Mouse (Mus musculus): ENCODE measurements around the gene Polr2j.
A peak's percentile ranks its signal among the peaks of the same experiment; 100 is the strongest.
"Not testable (repeated sequence)": the region's sequence is repeated elsewhere in the genome, so short reads cannot be mapped to it uniquely, and the experiment has no call there.

Gene Polr2j

DNA sequence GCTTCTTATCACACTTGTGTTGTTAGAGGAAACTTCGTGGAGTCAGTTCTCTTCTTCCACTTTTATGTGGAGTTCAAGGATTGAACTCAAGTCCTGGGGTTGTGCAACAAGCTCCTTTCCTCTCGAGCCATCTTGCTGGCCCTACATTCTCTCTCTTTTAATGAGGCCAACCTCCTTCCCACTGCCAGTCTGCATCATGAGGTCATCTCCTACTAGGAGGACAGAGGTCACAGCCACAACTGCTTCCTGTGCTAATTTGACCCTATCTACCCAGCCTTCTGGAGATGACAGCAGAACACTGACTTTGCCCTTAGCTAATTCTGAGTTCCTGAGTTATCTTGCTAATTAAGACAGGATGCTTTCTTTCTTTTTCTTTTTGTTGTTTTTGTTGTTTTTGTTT lies 7.9 kb upstream of the Polr2j start:
- DNase-seq: no peak

DNA sequence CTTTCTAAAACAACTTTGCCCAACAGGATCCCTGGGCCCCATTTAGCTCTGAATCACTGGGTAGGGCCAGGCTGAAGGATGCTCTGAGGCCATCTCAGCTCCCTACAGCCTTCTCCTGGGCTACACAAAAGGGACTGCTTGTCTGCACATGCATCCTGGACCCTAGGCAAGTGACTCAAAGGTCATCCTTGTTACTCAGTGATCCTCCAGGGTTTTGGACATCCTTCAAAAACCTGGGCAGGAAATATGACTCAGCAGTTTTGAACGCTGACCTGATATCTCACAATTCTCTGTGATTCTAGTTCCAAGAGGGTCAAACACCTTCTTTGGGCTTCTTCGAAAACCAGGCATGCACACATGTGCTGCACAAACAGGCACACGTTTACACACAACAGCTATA lies 7.4 kb upstream of the Polr2j start:
- DNase-seq: no peak

DNA sequence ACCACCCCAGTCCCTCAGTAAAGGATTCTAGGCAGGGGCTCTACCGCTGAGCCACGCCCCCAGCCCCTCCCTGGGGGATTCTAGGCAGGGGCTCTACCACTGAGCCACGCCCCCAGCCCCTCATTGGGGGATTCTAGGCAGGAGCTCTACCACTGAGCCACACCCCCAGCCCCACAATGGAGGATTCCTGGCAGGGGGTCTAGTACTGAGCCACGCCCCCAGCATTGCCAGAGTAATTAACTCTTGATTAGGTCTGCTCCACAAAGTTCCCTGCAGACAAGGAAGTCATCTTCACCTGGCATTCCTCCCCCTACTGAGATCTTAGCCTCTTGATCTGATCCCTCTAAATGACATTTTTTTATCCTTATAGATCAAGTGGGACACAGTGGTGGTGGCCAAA lies 2.9 kb upstream of the Polr2j start:
- not testable (repeated sequence) for DNase-seq

DNA sequence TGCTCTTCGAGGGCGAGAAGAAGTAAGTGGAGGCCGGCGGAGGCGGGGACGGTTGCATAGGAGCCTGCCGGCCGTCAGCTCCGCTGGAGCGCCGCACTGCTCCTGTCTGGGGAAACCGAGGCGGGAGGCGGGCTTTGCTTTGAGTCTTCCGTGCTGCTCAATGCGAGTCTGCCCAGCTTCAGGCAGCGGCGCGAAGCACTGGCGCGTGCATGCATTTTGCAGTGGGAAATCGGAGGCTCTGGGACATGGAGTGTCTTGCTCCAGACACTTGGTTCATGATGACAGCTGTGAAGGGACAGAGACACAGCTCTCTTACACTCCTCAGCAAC lies 317 bp downstream of the Polr2j start:
- no peak for DNase-seq

DNA sequence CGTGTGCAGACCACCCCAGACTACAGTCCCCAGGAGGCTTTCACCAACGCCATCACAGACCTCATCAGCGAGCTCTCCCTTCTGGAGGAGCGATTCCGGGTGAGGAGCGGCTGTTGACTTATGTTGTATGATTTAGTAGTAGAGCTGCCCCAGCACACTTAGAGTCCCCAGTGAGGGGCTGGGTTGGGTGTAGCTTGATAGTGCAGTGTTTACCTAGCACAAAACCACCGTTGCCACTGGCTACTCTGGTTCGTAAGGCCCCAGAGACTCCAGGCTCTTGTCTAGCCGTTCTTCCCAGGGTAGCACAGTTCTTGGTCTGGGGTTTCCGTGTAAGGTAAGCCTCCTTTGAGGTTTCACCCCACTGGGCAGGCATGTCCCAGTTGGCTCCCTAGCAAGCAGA lies 5.7 kb downstream of the Polr2j start:
- DNase-seq: no peak

DNA sequence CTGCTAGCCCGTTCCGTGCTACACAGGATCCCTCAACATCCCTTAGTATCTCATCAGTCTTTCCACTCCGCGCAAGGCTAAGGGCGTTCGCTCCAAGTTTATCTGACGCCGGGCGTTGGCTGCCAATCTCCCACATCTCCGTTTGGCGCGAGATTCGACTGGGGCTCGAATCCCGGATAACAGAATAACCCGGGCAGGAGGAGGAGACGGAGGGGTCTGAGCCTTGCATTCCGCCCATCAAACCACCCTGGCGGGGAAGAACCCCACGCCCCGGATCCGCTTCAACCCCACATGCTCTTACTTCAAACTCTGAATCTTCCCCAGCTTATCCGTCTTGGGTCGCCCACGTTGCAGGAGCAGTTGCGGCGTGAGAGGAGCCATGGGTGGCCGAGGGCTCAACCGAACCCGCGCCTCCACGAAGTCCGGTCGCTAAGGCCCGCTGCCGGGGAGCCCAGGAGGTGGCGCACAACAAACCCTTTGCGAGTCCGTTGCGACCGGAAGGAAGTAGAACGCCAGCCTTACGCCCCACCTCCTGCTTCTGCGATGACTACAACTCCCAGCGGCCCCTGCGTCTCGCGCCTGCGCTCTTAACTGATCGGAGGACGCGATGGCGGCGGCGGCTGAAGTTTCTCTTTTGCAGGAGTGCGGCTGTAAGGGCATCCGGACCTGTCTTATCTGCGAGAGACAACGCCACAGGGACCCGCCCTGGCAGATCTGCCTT lies 19.3 kb downstream of the Polr2j start, which contains the start of the genes Lrwd1 and Alkbh4:
Lrwd1 (minus strand) TSS at position 504 of the 721 bp plus-strand sequence.
Alkbh4 (plus strand) TSS at position 576 of the 721 bp plus-strand sequence.
- DNase-seq: peak; percentile 95 to 98

DNA sequence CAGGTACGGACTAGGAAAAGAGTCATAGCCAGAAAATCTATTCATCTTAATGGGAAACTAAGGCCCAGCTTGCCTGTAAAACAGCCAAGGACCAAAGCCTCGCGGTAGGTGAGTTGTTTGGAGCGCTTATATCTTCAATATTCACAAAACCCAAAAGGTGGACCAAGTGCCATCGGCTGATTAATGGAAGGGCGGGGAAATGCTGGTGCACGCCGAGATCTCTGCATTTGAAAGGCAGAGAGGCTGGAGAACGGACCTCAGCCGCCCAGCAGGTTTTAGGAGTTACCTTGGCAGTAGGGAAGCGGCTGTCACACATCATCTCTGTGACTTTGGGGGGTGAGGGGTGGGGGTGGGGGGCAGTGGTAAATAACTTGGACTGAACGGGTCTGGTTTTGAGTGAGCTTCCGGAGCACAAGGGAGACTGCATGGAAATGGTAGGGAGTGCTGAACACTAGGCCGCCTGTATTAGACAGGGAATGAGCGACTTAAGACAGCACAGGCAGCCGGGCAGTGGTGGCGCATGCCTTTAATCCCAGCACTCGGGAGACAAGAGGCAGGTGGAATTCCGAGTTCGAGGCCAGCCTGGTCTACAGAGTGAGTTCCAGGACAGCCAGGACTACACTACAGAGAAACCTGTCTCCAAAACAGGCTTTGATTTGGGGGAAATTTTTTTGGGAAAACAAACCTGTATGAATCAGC lies 20.0 kb downstream of the Polr2j start:
- DNase-seq: no peak

DNA sequence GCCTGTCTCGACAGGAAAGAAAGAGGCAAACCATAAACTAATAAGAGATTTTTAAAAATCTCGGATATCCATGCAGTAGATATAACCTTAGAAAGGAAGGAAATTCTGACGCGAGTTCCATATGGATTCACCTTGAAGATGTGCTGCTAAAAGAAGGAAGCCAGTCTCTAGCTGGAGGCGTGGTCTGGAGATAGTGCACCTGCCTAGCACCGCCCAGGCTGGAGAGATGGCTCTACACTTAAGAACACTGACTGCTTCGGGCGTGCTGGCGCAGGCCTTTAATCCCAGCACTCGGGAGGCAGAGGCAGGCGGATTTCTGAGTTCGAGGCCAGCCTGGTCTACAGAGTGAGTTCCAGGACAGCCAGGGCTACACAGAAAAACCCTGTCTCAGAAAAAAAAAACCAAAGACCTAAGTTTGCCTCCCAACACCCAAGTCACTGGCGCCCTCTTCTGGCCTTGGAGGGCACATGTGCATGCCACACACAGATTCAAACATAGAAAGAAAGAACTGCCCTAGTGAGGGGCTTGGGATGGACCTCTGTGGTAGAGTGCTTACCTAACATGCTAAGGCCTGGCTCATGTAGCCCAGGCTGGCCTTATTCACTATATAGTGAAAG lies 21.3 kb downstream of the Polr2j start:
- DNase-seq: peak; percentile 43 to 75

DNA sequence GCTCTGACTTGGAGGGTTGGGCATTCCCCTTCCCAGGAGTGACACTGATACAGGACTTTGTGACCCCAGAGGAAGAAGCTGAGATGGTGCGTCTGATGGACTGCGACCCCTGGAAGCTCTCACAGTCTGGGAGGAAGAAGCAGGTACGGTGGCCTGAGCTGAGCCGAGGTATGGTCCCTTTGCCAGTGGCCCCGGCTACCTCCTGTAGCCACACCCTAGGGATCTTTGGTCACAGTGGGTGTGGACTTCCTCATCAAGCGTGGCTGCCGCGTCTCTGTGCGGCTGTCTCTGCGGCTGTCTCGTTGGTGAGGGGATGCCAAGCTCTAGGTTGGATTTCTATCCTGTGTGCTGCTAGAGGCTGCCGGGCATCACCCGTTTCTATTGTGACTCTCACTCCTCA lies 23.0 kb downstream of the Polr2j start:
- no peak for DNase-seq

DNA sequence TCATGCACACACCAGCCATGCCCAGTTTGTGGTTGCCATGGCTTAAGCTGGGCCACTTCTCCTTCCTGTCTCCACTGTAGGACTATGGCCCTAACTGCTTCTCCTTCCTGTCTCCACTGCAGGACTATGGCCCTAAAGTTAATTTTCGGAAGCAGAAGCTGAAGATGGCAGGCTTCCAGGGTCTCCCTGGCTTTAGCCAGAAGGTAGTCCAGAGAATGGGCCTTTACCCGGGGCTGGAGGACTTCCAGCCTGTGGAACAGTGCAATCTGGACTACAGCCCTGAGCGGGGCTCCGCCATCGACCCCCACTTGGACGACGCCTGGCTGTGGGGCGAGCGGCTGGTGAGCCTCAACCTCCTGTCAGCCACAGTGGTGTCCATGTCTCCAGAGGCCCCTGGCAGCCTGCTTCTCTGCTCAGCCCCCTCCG lies 23.6 kb downstream of the Polr2j start:
- DNase-seq: peak; percentile 51 to 65

DNA sequence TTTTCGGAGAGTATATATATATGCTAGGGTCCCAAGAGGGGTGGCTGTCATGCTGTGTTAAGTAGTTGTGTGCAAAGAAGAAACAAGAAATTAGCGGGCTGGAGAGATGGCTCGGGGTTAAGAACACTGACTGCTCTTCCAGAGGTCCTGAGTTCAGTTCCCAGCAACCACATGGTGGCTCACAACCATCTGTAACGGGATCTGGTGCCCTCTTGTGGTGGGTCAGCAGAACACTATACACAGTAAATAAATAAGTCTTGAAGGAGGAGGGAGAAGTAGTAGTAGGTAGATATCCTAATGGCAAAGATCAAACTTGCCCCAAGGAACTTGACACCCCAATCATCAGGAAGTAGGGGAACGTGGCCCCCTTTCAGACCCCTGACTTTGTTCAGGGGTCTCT lies 26.3 kb downstream of the Polr2j start:
- no peak for DNase-seq

DNA sequence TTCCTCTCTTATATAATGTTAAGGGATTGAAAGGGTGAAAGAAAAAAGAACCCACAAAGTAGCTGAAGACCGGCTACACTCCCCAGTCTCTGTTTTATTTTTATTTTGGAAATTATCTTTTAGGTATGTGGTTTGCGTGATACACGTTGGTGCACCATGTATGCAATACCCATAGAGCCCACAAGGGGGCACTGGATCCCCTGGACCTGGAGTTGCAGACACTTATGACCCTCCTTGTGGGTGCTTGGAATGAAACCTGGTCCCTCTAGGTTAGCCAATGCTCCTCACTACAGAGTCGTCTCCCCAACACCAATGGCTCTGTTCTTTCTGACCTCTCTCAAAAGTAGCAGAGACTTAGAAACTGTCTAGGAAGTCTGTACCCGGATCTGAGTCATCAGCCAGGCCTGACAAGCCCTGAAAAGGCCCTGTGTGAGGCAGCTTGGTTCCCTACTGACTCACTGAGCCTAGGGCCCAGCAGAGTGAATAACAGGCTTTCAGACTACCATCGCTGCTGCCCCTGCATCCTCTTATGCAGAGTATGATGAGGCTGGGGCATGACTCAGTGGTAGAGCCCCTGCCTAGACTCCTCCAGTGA lies 26.8 kb downstream of the Polr2j start:
- DNase-seq: peak in 1 of 2 experiments; percentile 38

DNA sequence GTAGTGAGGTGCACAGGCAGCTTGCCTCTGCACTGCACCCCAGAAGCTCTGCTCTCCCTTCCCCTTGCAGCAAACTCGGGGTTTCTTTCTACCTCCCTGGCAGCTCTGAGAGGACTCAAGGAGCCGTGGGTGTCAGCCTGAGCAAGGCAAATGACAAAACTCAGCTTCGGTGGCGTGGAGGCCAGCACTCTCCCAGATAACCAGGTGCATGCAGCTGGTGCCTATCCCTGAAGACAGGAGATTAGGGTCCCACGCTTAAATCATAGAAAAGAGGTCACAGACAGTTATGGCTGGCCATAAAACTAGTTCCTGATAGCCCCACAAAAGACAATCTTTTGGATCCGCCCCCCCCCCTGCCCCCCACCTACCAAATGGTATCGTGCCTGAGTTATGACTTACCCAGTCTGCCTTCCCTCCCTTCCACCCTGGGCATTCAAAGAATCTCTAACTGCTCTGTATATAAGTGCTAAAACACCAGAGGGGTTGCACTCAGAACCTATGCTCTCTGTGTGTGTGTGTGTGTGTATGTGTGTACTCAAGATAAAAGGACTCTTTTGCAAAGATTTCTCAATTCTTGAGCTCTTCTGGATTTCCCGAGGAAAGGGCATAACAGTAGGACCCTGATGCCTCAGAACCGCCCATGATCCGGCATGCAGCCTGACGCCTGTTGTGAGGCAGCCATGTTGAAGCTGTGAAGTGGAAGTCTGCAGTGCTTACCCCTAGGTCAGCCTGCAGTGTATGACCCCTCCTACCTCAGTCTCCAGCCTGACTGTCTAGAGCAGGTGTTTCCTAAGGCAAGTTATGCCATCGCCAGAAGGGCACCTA lies 28.4 kb downstream of the Polr2j start:
- no peak for DNase-seq

DNA sequence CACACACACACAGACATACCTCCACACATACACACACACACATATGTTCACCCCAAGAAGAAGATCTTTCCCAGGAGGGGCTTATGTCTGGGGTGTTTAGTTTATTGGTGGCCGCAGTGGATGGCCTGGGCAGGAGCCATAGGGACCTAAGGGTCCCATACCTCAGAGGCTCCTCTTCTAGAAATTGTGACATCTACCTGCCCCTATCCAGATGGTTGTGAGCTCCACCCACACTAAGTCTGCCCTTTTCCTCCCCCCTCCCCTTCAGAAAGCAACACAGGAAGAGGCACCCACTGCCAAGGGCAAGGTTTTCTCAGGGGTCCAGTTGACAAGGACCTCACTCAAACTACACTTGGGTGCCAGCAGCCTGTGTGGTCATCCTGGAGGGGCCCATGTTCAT lies 30.5 kb downstream of the Polr2j start:
- no peak for DNase-seq

DNA sequence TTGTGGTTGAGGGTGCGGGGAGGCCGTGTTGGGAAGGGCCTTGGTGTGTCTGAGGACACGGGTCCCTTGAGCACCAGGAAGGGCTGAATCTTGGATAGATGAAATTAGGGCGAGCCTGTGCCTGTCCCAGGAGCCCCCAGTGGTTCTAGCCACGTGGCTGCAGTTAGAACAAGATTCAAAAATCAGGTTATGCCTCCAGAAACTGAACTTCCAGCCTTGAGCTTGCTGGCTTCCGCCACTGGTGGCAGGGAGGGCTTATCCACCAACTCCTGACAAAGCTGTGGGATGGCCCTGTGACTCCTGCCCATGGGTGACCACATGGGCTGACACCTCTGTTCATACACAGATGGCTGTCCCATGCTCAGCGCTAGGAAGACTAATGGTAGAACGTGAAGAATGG lies 31.3 kb downstream of the Polr2j start:
- DNase-seq: no peak

DNA sequence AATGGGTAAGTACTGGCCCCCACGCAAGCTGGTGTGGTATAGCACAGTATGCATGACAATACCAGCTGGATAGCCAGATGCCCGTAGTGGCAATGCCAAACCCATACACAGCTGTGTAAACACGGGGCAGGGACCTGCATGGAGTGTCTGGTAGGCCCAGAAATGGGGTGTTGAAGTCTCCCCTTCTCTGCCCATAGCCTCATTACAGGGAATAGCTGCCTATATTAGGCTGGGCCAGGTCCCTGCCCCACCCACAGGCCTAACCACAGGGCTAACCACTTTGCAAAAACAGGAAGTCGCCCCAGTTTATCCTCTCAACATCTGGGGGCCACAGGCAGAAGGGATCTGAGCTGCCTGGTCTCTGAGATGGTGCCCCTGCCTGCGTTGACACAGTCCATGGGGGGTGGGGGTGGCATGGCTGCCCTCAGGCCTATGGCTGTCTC lies 32.7 kb downstream of the Polr2j start:
- DNase-seq: not testable (repeated sequence)

DNA sequence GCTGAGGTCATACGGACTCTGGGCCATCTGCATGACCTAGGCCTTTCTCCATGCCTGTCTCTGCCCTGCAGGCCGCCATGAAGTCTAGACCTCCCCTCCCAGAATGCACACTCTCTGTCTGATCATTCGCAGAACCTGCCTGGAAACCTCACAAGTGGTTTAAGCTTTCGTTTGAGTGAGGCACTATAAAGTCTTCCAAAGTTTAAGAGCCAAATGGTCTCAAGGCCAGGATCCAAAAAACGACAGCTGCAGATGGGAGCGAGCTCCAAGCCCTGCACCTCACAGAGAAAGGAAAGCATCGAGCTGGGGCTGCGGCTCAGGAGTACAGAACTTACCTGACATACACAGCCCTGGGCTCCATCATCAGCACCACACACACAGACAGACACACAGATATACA lies 35.9 kb downstream of the Polr2j start:
- DNase-seq: no peak

DNA sequence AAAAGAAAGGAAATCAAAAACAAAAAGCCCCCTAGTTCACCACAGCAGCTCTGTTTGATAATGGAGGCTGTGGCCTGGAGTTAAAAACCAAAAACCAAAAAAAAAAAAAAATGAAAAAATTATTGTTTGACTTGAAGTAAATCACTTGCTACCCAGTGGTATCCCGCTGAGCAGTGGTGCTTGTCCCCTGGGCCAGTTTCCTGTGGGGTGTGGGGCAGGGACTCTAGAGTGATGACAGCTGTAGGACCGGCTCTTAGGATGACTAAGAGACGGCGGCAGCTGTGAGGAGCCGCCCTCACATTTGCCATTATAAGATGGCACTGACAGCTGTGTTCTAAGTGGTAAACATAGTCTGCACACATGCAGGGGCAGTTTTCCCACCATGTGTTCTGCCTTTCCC lies 39.0 kb downstream of the Polr2j start:
- DNase-seq: no peak

DNA sequence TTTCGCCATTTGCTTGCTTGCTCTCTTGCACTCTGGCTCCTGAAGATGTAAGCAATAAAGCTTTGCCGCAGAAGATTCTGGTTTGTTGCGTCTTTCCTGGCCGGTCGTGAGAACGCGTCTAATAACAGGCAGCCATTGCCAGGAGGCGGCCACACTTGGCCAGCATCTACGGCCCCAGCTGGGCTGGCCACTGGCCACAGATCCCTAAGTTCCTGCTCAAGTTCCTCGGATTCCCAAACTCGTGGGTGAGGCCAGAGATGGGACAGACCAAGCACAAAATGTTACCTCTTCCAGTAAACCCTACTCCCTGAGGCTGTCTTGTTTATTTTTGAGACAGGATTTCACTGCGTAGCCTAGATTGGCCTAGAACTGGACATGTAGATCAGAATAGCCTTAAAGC lies 43.7 kb downstream of the Polr2j start:
- DNase-seq: not testable (repeated sequence)

DNA sequence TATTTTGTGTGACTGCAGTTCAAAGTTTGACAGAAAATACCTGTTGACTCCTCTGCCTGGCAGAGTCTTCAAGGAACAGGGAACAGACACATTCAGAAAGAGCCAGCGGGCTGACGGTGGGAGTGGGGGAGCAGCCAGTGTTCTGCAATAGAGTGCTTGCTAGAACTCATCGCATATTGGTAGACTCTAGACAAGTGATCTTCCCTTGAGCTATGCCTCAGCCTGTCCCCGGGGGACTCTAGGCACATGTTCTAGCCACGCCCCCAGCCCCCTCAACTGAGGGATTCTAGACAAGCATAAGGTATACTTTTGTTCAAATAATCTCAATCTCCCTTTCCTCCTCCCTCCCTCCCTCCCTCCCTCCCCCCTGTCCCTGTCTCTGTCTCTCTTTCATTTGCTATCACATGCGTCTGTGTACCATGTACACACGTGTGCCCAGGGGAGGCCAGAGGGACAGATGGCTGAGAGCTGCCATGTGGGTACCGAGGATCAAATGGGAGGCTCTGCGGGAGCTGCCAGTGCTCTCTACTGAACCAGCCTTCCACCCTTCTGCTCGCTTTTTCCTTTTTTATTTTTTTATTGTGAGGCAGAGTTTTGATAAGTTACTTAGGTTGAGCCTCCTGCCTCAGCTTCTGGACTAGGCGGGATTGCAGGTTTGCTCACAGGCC lies 47.5 kb downstream of the Polr2j start:
- peak; percentile 67 to 75 for DNase-seq

DNA sequence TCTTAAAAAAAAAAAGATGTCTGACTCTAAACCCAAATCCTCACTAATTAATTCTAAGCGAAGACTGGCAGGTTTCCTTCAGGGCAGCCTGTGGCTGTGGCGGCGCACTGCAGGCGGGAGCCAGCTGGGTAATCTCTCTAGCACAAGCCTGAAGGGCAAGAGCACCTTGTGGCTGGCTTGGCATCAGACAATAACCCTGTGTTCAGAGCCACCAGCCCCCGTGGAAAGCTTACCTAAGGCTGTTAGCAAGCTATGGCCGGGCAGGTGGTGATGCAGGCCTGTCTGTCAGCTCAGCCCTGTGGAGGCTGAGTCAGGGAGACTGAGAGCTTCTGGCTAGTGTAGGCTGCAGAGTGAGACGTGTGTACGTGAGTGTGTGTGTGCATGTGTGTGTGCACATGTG lies 48.8 kb downstream of the Polr2j start:
- DNase-seq: peak; percentile 42 to 55

DNA sequence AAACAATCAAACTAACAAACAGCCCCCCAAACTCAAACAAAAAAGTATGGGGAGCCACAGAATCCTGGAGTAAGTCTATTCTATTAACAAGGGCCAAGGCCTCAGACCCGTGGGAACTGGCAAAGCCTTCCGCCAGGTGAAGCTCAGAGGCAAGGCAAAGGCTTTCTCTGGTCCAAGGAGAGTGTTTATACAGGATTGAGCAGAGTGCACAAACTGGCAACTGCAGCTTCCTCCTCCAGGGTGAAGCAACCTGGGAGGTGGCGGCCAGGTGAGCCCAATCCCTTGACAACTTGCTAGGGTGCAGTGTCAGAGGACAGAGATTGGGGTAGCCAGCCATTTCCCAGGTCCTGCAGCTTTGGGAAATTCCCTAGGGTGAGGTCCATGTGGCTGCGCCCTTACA lies 50.9 kb downstream of the Polr2j start:
- DNase-seq: no peak
